Mouse (Mus musculus) C2C12 (cell line): ENCODE measurements around the gene Slc16a14.

Source experiments
- CTCF ChIP-seq: IDR thresholded peaks from one replicate; pipeline ENCODE4 v1.5.1; 2011; ENCODE audit not compliant: control insufficient read depth, insufficient read depth, insufficient read length
- MAX ChIP-seq: IDR thresholded peaks from one replicate; pipeline ENCODE4 v1.6.1; 2011; ENCODE audit warnings: mild to moderate bottlenecking, control low read depth
- MYOG ChIP-seq: IDR thresholded peaks from one replicate; pipeline ENCODE4 v1.6.1; 2011; ENCODE audit not compliant: control insufficient read depth, insufficient read length; ENCODE audit errors: extremely low read depth
- USF1 ChIP-seq: IDR thresholded peaks from one replicate; pipeline ENCODE4 v1.6.1; 2011; ENCODE audit warnings: low read depth, mild to moderate bottlenecking, control low read depth, moderate library complexity

DNA sequence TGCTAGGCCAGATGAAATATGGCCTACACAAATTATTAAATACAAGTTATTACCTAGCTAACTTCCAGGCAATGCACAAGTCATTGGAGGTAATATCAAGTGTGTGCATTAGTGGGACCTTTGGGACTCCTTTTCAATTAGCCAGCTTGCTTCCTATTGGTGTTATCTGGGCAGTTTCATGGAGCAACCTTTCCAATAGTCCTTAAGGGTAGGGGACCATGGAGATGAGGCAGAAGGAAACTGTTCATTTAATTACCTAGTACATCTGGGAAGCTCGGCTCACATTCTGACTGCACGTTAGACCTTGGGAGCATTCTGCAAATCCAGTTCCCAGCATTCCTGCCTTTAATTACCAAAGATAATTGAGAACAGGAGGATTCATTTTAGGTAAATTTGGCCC, 30.5 kb downstream of the Slc16a14 start:
- TF ChIP-seq CTCF (no peak), MAX (no peak), MYOG (no peak), USF1 (no peak)
